Mouse (Mus musculus) naive thymus-derived CD4-positive, alpha-beta T cell, adult 5 months (primary cell): Measurements from ENCODE around the gene Efna3. TPM values are rescaled to one million over a fixed set of nuclear protein-coding genes. Genes with fewer than 3 reads are reported as not detected.

Experiments used
- polyA plus RNA-seq: library from polyadenylated mRNA; unstranded; fragments of 100-300 nt; shearing (Covaris generic); gene quantifications from one replicate; pipeline ENCODE4 v1.2.1, GENCODE M21; 2017

Efna3 gene
- polyA plus RNA-seq, result not detected

GRCm38 (mm10) chr3:89322514-89323165 is at the start of gene Efna3:
Efna3 (minus strand) TSS chr3:89322965.

GRCm38 (mm10) chr3:89365153-89365485 is 42.4 kb upstream of the Efna3 start, which contains the start of gene Dcst1:
Dcst1 (minus strand) TSS chr3:89365253.

GRCm38 (mm10) chr3:89361675-89362074 is 38.9 kb upstream of the Efna3 start, which contains the start of gene Dcst2:
Dcst2 (plus strand) TSS chr3:89361975.

GRCm38 (mm10) chr3:89349869-89350501 is 27.2 kb upstream of the Efna3 start, which contains the start of gene Adam15:
Adam15 (minus strand) TSS chr3:89349996.

GRCm38 (mm10) chr3:89337721-89338578 is 15.2 kb upstream of the Efna3 start, which contains the start of gene Efna4:
Efna4 (minus strand) TSS chr3:89338028.

DNA sequence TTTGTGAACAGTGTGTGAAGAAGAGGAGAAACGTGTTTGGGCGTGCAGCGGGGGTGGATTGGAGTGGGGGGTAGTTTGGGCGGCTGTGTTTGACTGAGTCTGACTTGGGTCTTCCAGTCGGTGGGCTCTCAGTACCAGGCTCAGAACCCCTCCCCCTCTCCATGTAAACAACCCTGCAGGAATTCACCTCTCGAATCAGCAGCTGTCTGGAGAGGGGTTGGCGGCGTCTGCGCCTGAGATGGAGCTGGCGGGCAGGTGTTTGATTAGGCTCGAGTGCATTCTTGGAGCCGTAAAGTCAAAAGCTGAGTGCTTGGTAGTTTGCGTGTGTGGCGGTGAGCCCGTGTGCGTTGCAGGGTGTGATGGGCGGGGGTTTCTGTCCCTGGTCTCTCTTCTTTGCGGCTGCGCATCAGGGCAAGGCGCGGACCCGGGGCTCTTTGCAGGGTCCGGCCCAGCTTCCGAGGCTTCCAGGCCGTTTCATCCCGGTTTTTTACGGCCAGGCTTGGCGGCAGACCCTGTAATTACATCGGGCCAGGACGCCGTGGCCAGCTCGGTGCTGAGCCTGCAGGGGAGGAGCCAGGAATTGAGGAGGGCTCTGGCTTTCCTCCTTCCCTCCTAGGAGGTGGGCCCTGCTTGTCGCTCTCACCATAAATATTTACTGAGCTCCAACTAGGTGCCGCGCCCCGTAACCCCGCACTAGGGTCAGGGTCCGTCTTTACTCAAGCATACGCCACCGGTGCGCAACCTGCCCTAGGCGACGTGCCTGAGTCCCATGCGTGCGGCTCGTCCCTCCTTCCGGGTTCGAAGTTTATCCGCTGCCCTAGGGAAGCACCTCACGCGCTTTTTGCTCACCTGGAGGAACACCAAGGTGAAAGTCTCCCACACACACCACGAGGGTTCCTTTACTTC is 41.9 kb downstream of the Efna3 start, which contains the start of gene Efna1:
Gene Efna1 (minus strand): TSS at position 537 of the 906 bp plus-strand sequence.

DNA sequence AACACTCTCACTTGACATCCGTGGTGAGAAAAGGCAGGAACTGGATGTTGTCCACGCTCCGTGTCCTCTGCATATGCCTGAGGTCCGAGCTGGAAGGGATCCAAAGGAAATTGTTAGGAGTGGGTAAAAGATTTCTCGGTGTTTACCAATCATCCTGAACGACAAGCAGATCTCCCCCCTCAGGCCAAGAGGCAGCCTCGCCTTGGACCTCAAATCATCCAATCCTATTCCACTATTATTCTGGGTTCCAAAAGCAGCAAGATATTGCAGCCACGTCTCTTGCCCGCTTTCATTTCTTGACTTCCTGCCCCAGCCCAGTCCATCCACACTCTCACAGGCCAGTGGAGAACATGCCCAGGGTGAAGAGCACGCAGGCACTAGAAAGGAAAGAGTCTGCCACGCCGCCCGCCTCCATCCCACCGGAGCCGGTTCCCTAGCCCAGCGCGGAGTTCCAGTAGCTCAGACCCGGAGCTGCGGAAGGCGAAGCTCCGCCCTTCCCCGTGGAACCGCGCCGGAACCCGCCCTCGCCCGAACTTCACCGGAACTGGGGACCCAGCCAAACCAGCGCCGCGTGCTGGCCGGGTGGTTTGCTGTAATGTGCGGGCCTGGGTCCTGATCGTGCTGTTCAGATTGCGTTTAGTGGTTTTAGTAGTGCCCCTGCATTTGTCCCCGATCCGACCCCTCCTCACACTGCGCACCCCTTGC is 52.6 kb downstream of the Efna3 start, which contains the start of gene Slc50a1:
Gene Slc50a1 (minus strand): TSS at position 520 of the 705 bp plus-strand sequence.

Other genes starting within 250 kb of the Efna3 start
- gene Rusc1, start 229.7 kb downstream of the Efna3 start, polyA plus RNA-seq, result 55.7 TPM
- not detected for gene Gm43738, start 221.9 kb downstream of the Efna3 start, polyA plus RNA-seq
- gene Fdps, start 221.0 kb downstream of the Efna3 start, polyA plus RNA-seq, result 69.4 TPM
- not detected for gene Pklr, start 186.8 kb downstream of the Efna3 start, polyA plus RNA-seq
- 2.3 TPM for gene Hcn3, start 162.8 kb downstream of the Efna3 start, polyA plus RNA-seq
- gene Clk2, start 158.2 kb downstream of the Efna3 start, polyA plus RNA-seq, result 106 TPM
- gene Scamp3, start 145.5 kb downstream of the Efna3 start, polyA plus RNA-seq, result 217 TPM
- gene Fam189b, start 139.8 kb downstream of the Efna3 start, polyA plus RNA-seq, result 143 TPM
- 72.7 TPM for gene Gba, start 120.0 kb downstream of the Efna3 start, polyA plus RNA-seq
- 1.5 TPM for gene Thbs3, start 107.8 kb downstream of the Efna3 start, polyA plus RNA-seq
- gene Mtx1, start 95.9 kb downstream of the Efna3 start, polyA plus RNA-seq, result 102 TPM
- gene Muc1, start 93.9 kb downstream of the Efna3 start, polyA plus RNA-seq, result not detected
- 161 TPM for gene Krtcap2, start 77.0 kb downstream of the Efna3 start, polyA plus RNA-seq
- gene Trim46, start 76.7 kb downstream of the Efna3 start, polyA plus RNA-seq, result 1.1 TPM
- gene Dpm3, start 63.6 kb downstream of the Efna3 start, polyA plus RNA-seq, result 74.9 TPM
- 189 TPM for gene Slc50a1, start 52.4 kb downstream of the Efna3 start, polyA plus RNA-seq
- gene Efna1, start 41.8 kb downstream of the Efna3 start, polyA plus RNA-seq, result not detected
- gene Efna4, start 15.1 kb upstream of the Efna3 start, polyA plus RNA-seq, result 0.21 TPM
- gene Adam15, start 27.0 kb upstream of the Efna3 start, polyA plus RNA-seq, result 11.3 TPM
- gene Dcst2, start 39.0 kb upstream of the Efna3 start, polyA plus RNA-seq, result 0.20 TPM
- 0.25 TPM for gene Dcst1, start 42.3 kb upstream of the Efna3 start, polyA plus RNA-seq
- gene Zbtb7b, start 71.8 kb upstream of the Efna3 start, polyA plus RNA-seq, result 14.2 TPM
- gene Lenep, start 79.8 kb upstream of the Efna3 start, polyA plus RNA-seq, result 0.31 TPM
- 25.3 TPM for gene Flad1, start 88.9 kb upstream of the Efna3 start, polyA plus RNA-seq
- 10.2 TPM for gene Cks1b, start 95.4 kb upstream of the Efna3 start, polyA plus RNA-seq
- gene Shc1, start 95.5 kb upstream of the Efna3 start, polyA plus RNA-seq, result 79.2 TPM
- gene Pygo2, start 107.2 kb upstream of the Efna3 start, polyA plus RNA-seq, result 47.2 TPM
- 82.6 TPM for gene Pbxip1, start 113.7 kb upstream of the Efna3 start, polyA plus RNA-seq
- gene Pmvk, start 131.6 kb upstream of the Efna3 start, polyA plus RNA-seq, result 9.9 TPM
- gene Kcnn3, start 197.2 kb upstream of the Efna3 start, polyA plus RNA-seq, result not detected